In the genomic region with DNA sequence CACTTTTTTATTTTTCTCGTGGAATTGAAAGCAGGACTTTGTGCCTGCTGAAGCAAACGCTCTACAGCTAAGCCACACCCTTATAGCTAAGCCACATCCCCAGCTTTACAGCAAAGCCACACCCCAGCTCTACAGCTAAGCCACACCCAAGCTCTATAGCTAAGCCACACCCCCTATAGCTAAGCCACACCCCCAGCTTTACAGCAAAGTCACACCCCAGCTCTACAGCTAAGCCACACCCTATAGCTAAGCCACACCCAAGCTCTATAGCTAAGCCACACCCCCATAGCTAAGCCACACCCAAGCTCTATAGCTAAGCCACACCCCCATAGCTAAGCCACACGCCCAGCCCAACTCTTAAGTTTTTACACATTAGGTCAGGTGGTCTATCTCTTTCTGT, we compare ENCODE assay signal across 10 mouse cellular contexts. TPM values are rescaled to one million over a fixed set of nuclear protein-coding genes. Genes with fewer than 3 reads are reported as not detected.
DNase-seq lines count a peak whose midpoint lies in the region; ATAC-seq and TF ChIP-seq lines count a peak whose summit lies in the region.
"Had no signal": no experiment of that assay in that cellular context is flagged by ENCODE, and none has a peak within 500 bp of the region (broad histone marks: within the 10 kb centered on the region; RNA-seq: fewer than 3 reads in every experiment).

No protein-coding gene starts in this region.

- intact Hi-C loops in left cerebral cortex, postnatal 14 days (cut with DNase I), result loop anchor here (5.0 kb wide), 1 partner anchor 41 kb away; a partner anchor contains a TSS

- no peak overlapping the region for H3K4me2 ChIP-seq in limb, embryonic 15.5 days
- H3K4me2 ChIP-seq: heart, embryonic 15.5 days had no signal

- H3K27ac ChIP-seq in limb, embryonic 15.5 days, result no peak overlapping the region
- H3K27ac ChIP-seq in limb, embryonic 10.5 days, result no peak overlapping the region
- peak overlapping the region; percentile 86 for H3K27ac ChIP-seq in MEL (ENCODE audit: control insufficient read depth, low read depth, low read length)
- H3K27ac ChIP-seq in olfactory bulb, adult 2 months (ENCODE audit: insufficient read depth, low read depth, low read length), result peak overlapping the region; percentile 84

- 65% methylated on average over 3 of the region's 3 CpGs for WGBS in limb, embryonic 15.5 days
- WGBS in limb, embryonic 10.5 days, result 71% methylated on average over 3 of the region's 3 CpGs
- WGBS in olfactory bulb, adult 2 months, result 67% methylated on average over 3 of the region's 3 CpGs

- H3K9me3 ChIP-seq in limb, embryonic 15.5 days, result no peaks in the 10 kb centered on the region
- H3K9me3 ChIP-seq in limb, embryonic 10.5 days (replicated peaks), result no peaks in the 10 kb centered on the region
- no peaks in the 10 kb centered on the region for H3K9me3 ChIP-seq in MEL (replicated peaks; ENCODE audit: insufficient read depth, low read length)
- H3K9me3 ChIP-seq: heart, embryonic 15.5 days had no signal

- TF ChIP-seq POLR2A in MEL (IDR thresholded peaks at IDR 0.05; ENCODE audit: control insufficient read depth in 1 of 2, insufficient read depth in 1 of 2, low read depth in 1 of 2, low read length in 2 of 2, poor library complexity in 1 of 2), result no peak
- no peak for TF ChIP-seq POLR2A in olfactory bulb, adult 2 months (IDR thresholded peaks at IDR 0.05; ENCODE audit: insufficient read depth, low read depth, low read length)

- TF ChIP-seq EP300 in MEL (IDR thresholded peaks at IDR 0.05; ENCODE audit: low read depth in 1 of 2, low read length in 2 of 2), result no peak

- no peaks in the 10 kb centered on the region for H3K36me3 ChIP-seq in limb, embryonic 15.5 days
- H3K36me3 ChIP-seq in limb, embryonic 10.5 days, result no peaks in the 10 kb centered on the region
- H3K36me3 ChIP-seq in MEL (ENCODE audit: control insufficient read depth in 1 of 2, insufficient read depth in 2 of 2, low read length in 2 of 2), result peaks cover 0 to 15% of the 10 kb centered on the region in 2 experiments; a peak in 2 of 4 replicates
- H3K36me3 ChIP-seq: heart, embryonic 15.5 days had no signal

- no peaks in the 10 kb centered on the region for H3K27me3 ChIP-seq in limb, embryonic 15.5 days
- H3K27me3 ChIP-seq in limb, embryonic 10.5 days (ENCODE audit: low read depth, poor library complexity, severe bottlenecking), result no peaks in the 10 kb centered on the region
- H3K27me3 ChIP-seq in MEL (ENCODE audit: control insufficient read depth in 1 of 2, insufficient read depth in 2 of 2, low read length in 2 of 2), result no peaks in the 10 kb centered on the region
- H3K27me3 ChIP-seq: heart, embryonic 15.5 days had no signal

- H3K4me1 ChIP-seq in limb, embryonic 15.5 days, result no peaks in the 10 kb centered on the region
- H3K4me1 ChIP-seq in limb, embryonic 10.5 days, result no peaks in the 10 kb centered on the region
- H3K4me1 ChIP-seq in MEL (ENCODE audit: control insufficient read depth in 1 of 2, insufficient read depth in 2 of 2, low read length in 2 of 2), result peaks cover 6 to 21% of the 10 kb centered on the region in 2 experiments
- H3K4me1 ChIP-seq in olfactory bulb, adult 2 months (ENCODE audit: control insufficient read depth, insufficient read depth, low read length), result peaks cover 20% of the 10 kb centered on the region

- H3K4me3 ChIP-seq in limb, embryonic 15.5 days, result no peak overlapping the region
- no peak overlapping the region for H3K4me3 ChIP-seq in limb, embryonic 10.5 days
- peak overlapping the region; percentile 8 for H3K4me3 ChIP-seq in MEL (ENCODE audit: control insufficient read depth in 1 of 2, insufficient read depth in 1 of 2, low read depth in 2 of 2, low read length in 2 of 2)
- no peak overlapping the region for H3K4me3 ChIP-seq in olfactory bulb, adult 2 months (ENCODE audit: insufficient read depth, low read depth, low read length)
- H3K4me3 ChIP-seq: heart, embryonic 15.5 days had no signal

- TF ChIP-seq CTCF in MEL (IDR thresholded peaks at IDR 0.05 in 2 of 3, conservative IDR thresholded peaks at IDR 0.05 in 1 of 3; ENCODE audit: control insufficient read depth in 1 of 3, insufficient read depth in 1 of 3, low read depth in 2 of 3, low read length in 3 of 3, poor library complexity in 1 of 3, severe bottlenecking in 1 of 3), result no peak
- no peak for TF ChIP-seq CTCF in olfactory bulb, adult 2 months (IDR thresholded peaks at IDR 0.05; ENCODE audit: insufficient read depth, low read depth, low read length)

- no peaks in the 10 kb centered on the region for H3K79me2 ChIP-seq in MEL (ENCODE audit: control insufficient read depth, insufficient read depth, low read length, poor library complexity)

- H3K9ac ChIP-seq in limb, embryonic 15.5 days, result no peak overlapping the region
- H3K9ac ChIP-seq in MEL (ENCODE audit: control insufficient read depth, low read depth, low read length, poor library complexity, severe bottlenecking), result no peak overlapping the region
- H3K9ac ChIP-seq: heart, embryonic 15.5 days had no signal

- TF ChIP-seq RAD21 in MEL (IDR thresholded peaks at IDR 0.05; ENCODE audit: low read depth, low read length), result no peak

- ATAC-seq in limb, embryonic 15.5 days (ENCODE audit: insufficient number of reproducible peaks, low FRiP score, low TSS enrichment, low read depth), result 0 out of 2 replicates have a peak, but pooled peaks have one; percentile 44

- no peak for DNase-seq in limb, embryonic 10.5 days (ENCODE audit: low spot score)
- DNase-seq in MEL (ENCODE audit: low read depth, low spot score), result peak; percentile 92
- DNase-seq in induced T-regulatory cell, adult 2 months (ENCODE audit: low read depth), result peak; percentile 90
- DNase-seq in layer of hippocampus, adult 18-20 months (ENCODE audit: low spot score in 2 of 2), result no peak
- DNase-seq in adrenal gland, postnatal 4 days (ENCODE audit: low spot score in 2 of 2), result no peak
- DNase-seq in left cerebral cortex, postnatal 14 days (ENCODE audit: low spot score in 2 of 2), result no peak
- DNase-seq: left cerebral cortex, postnatal 4 days had no signal

TF ChIP-seq in MEL, 35 proteins besides CTCF, POLR2A, EP300 and RAD21:
- TF ChIP-seq CHD1 (IDR thresholded peaks at IDR 0.05; ENCODE audit: low read depth, low read length) (0 out of 2 replicates have a peak, but pooled peaks have one; percentile 40), USF1 (IDR thresholded peaks at IDR 0.05; ENCODE audit: low read depth, low read length) (0 out of 2 replicates have a peak, but pooled peaks have one; percentile 20), TBP (IDR thresholded peaks at IDR 0.05; ENCODE audit: low read depth, low read length) (peak; percentile 73; the same call in 1 of the 2 replicates), ZC3H11A (IDR thresholded peaks at IDR 0.05; ENCODE audit: low read depth, low read length) (no peak), GATA1 (IDR thresholded peaks at IDR 0.05; ENCODE audit: low read depth, low read length) (no peak), TCF12 (IDR thresholded peaks at IDR 0.05; ENCODE audit: low read depth, low read length) (no peak)

RNA-seq across cellular contexts. Expression of a gene that starts 42.7 kb away (rescaled TPM):
- 0.89 and 1.2 TPM in 2 replicates for polyA plus RNA-seq in limb, embryonic 15.5 days (2015; fragmentation: Nextera tagmentation; extraction: Ambion mirVana)
- polyA plus RNA-seq in limb, embryonic 10.5 days (2016; fragmentation: Nextera tagmentation; extraction: Ambion mirVana), result 0.13 and 0.23 TPM in 2 replicates
- total RNA-seq in MEL (2012; rRNA removed), result 0.27 and 0.62 TPM in 2 replicates
- polyA plus RNA-seq in MEL (2012; ENCODE audit: insufficient read depth in 1 of 2, insufficient read length in 2 of 2, low read depth in 1 of 2, low replicate concordance in 2 of 2, missing spikeins in 1 of 2), result under 1 TPM in 1 of 2 experiments, not detected in 1; 0.93 TPM
- polyA plus RNA-seq in olfactory bulb, adult 2 months (2012; ENCODE audit: insufficient read depth, insufficient read length, low replicate concordance, missing spikeins), result not detected in 2 replicates
- total RNA-seq in layer of hippocampus, adult 18-20 months (2021), result 100 to 1,000 TPM; 108 to 112 TPM
- 10 to 100 TPM; 10.3 to 10.4 TPM for total RNA-seq in adrenal gland, postnatal 4 days (2021)
- 10 to 100 TPM; 59.1 to 69.9 TPM for total RNA-seq in left cerebral cortex, postnatal 14 days (2021)

Comparison
In these comparisons a context has a peak if more than half of its experiments do, and no peak if none do; other contexts are left out.
1. H3K27ac ChIP-seq: peak in MEL (single experiment) and olfactory bulb, adult 2 months (single experiment); none in limb, embryonic 15.5 days (single experiment) and limb, embryonic 10.5 days (single experiment).
2. H3K4me3 ChIP-seq: peak in MEL (2 of 2); none in limb, embryonic 15.5 days (single experiment), limb, embryonic 10.5 days (single experiment) and olfactory bulb, adult 2 months (single experiment).
3. DNase-seq: peak in MEL (single experiment) and induced T-regulatory cell, adult 2 months (single experiment); none in limb, embryonic 10.5 days (single experiment), layer of hippocampus, adult 18-20 months (0 of 2), adrenal gland, postnatal 4 days (0 of 2) and left cerebral cortex, postnatal 14 days (0 of 2).
4. RNA of a gene that starts 42.7 kb away (total RNA-seq): 108 to 112 TPM in layer of hippocampus, adult 18-20 months and 59.1 to 69.9 TPM in left cerebral cortex, postnatal 14 days; 10.3 to 10.4 TPM in adrenal gland, postnatal 4 days and 0.27 to 0.62 TPM in MEL; every median in the first group is over 4 times any median in the second.